Mouse (Mus musculus) lung, embryonic 14.5 days (tissue): Measurements from ENCODE around the gene Gm4778. TPM values are rescaled to one million over a fixed set of nuclear protein-coding genes. Genes with fewer than 3 reads are reported as not detected.
"Not testable (repeated sequence)": the region's sequence is repeated elsewhere in the genome, so short reads cannot be mapped to it uniquely, and the experiment has no call there.

Experiments used
- ATAC-seq: fragments of 200-750 bp; cut with Nextera tagmentation; 2 replicates; pipeline ENCODE4 v1.8.0; 2017; ENCODE audit warnings: mild to moderate bottlenecking, moderate TSS enrichment, moderate library complexity; ENCODE audit not compliant: insufficient read depth
- DNase-seq: peaks from one replicate; pipeline ENCODE4 v3.0.0-alpha.2; 2015
- H3K27ac ChIP-seq: fragments of 300-500 bp; sonication (generic); 2 replicates; pipeline ENCODE4 v1.5.1; 2014; ENCODE audit warnings: low read depth, mild to moderate bottlenecking, moderate library complexity
- H3K27me3 ChIP-seq: fragments of 300-500 bp; sonication (generic); 2 replicates; pipeline ENCODE4 v1.6.1; 2014; ENCODE audit warnings: low read length, control low read depth; ENCODE audit not compliant: insufficient read depth
- H3K36me3 ChIP-seq: fragments of 300-500 bp; sonication (generic); 2 replicates; pipeline ENCODE4 v1.6.1; 2014; ENCODE audit warnings: control low read depth; ENCODE audit not compliant: insufficient read depth
- H3K4me1 ChIP-seq: fragments of 300-500 bp; sonication (generic); 2 replicates; pipeline ENCODE4 v1.6.1; 2014; ENCODE audit warnings: antibody characterized with exemption, control low read depth; ENCODE audit not compliant: insufficient read depth
- H3K4me2 ChIP-seq: fragments of 300-500 bp; sonication (generic); 2 replicates; pipeline ENCODE4 v1.6.1; 2014; ENCODE audit warnings: mild to moderate bottlenecking
- H3K4me3 ChIP-seq: fragments of 300-500 bp; sonication (generic); 2 replicates; pipeline ENCODE4 v1.5.1; 2014; ENCODE audit warnings: low read depth, low read length
- H3K9ac ChIP-seq: fragments of 300-500 bp; sonication (generic); 2 replicates; pipeline ENCODE4 v1.6.1; 2014
- H3K9me3 ChIP-seq: fragments of 300-500 bp; sonication (generic); 2 replicates; pipeline ENCODE4 v1.6.1; 2016; ENCODE audit warnings: low read depth, low read length, control low read depth
- CTCF ChIP-seq: IDR thresholded peaks from 2 replicates; pipeline ENCODE4 v1.5.1; 2016; ENCODE audit warnings: antibody characterized with exemption, low read depth
- WGBS: fragments of 180-500 bp; shearing (Covaris S2); extraction: QIAGEN DNeasy Blood & Tissue Kit; methylation state at CpG from one replicate; pipeline ENCODE4 v1.1.7; 2014; 5-methylcytosine and 5-hydroxymethylcytosine counted together
- polyA plus RNA-seq: library from polyadenylated mRNA; unstranded; fragments of >200 nt; fragmentation: Nextera tagmentation; extraction: Ambion mirVana; gene quantifications from 2 replicates; pipeline ENCODE4 v1.2.1, GENCODE M21; 2014

Gene Gm4778
- polyA plus RNA-seq: not detected in 2 replicates

GRCm38 (mm10) chr3:94263736-94264135, at the start of gene Gm4778:
Gene Gm4778 (plus strand): TSS chr3:94264036.
- not testable (repeated sequence) for H3K27ac ChIP-seq, ATAC-seq, H3K36me3 ChIP-seq, H3K4me3 ChIP-seq, H3K9ac ChIP-seq, DNase-seq, H3K4me2 ChIP-seq, H3K27me3 ChIP-seq, H3K4me1 ChIP-seq, H3K9me3 ChIP-seq
- 50% methylated on average over 1 of the region's 1 CpGs for WGBS

GRCm38 (mm10) chr3:94260598-94260997, 3.2 kb upstream of the Gm4778 start:
- H3K27ac ChIP-seq: no peak overlapping the region
- no peaks in the 10 kb centered on the region for H3K9me3 ChIP-seq
- H3K27me3 ChIP-seq: no peaks in the 10 kb centered on the region
- DNase-seq (peak; percentile 40), ATAC-seq (no peak)
- no peaks in the 10 kb centered on the region for H3K36me3 ChIP-seq
- no peak overlapping the region for H3K4me2 ChIP-seq
- 37% methylated on average over 6 of the region's 6 CpGs for WGBS
- no peak overlapping the region for H3K9ac ChIP-seq
- TF ChIP-seq CTCF: peak; percentile 45
- H3K4me1 ChIP-seq: no peaks in the 10 kb centered on the region
- H3K4me3 ChIP-seq: no peak overlapping the region

GRCm38 (mm10) chr3:94275991-94276390, 12.2 kb downstream of the Gm4778 start:
- H3K27ac ChIP-seq: no peak overlapping the region
- 87% methylated on average over 11 of the region's 11 CpGs for WGBS
- no peak for ATAC-seq
- no peak for TF ChIP-seq CTCF
- H3K36me3 ChIP-seq: no peaks in the 10 kb centered on the region
- H3K4me3 ChIP-seq: no peak overlapping the region
- no peaks in the 10 kb centered on the region for H3K9me3 ChIP-seq
- H3K4me1 ChIP-seq: no peaks in the 10 kb centered on the region
- no peak overlapping the region for H3K9ac ChIP-seq
- DNase-seq: no peak
- H3K4me2 ChIP-seq: no peak overlapping the region
- H3K27me3 ChIP-seq: no peaks in the 10 kb centered on the region

GRCm38 (mm10) chr3:94305457-94305856, 41.6 kb downstream of the Gm4778 start:
- 73% methylated on average over 1 of the region's 1 CpGs for WGBS
- TF ChIP-seq CTCF: no peak

GRCm38 (mm10) chr3:94306975-94307374, 43.1 kb downstream of the Gm4778 start:
- H3K27ac ChIP-seq: no peak overlapping the region
- H3K4me2 ChIP-seq: no peak overlapping the region
- H3K27me3 ChIP-seq: no peaks in the 10 kb centered on the region
- no peaks in the 10 kb centered on the region for H3K36me3 ChIP-seq
- H3K4me1 ChIP-seq: no peaks in the 10 kb centered on the region
- H3K9ac ChIP-seq: no peak overlapping the region
- TF ChIP-seq CTCF: no peak
- H3K4me3 ChIP-seq: no peak overlapping the region
- no peaks in the 10 kb centered on the region for H3K9me3 ChIP-seq
- ATAC-seq: no peak
- DNase-seq: no peak

More at GRCm38 (mm10) chr3:94305457-94305856, 41.6 kb downstream of the Gm4778 start:
- no peak overlapping the region for H3K4me2 ChIP-seq
- no peak for DNase-seq
- H3K4me1 ChIP-seq: no peaks in the 10 kb centered on the region
- no peak for ATAC-seq
- no peaks in the 10 kb centered on the region for H3K36me3 ChIP-seq
- no peaks in the 10 kb centered on the region for H3K27me3 ChIP-seq
- H3K9ac ChIP-seq: no peak overlapping the region
- H3K9me3 ChIP-seq: no peaks in the 10 kb centered on the region
- H3K27ac ChIP-seq: no peak overlapping the region
- no peak overlapping the region for H3K4me3 ChIP-seq

GRCm38 (mm10) chr3:94309633-94310363, 46.0 kb downstream of the Gm4778 start, which contains the start of gene Them4:
Gene Them4 (plus strand): TSS chr3:94310089.
- Histone ChIP-seq H3K27me3 (no peaks in the 10 kb centered on the region), H3K9me3 (no peaks in the 10 kb centered on the region), H3K27ac (peak within 1 kb of the TSS; percentile 84), H3K4me1 (no peaks in the 10 kb centered on the region), H3K4me2 (peak within 1 kb of the TSS; percentile 70), H3K36me3 (no peaks in the 10 kb centered on the region), H3K4me3 (peak within 1 kb of the TSS; percentile 61), H3K9ac (peak within 1 kb of the TSS; percentile 71)
- TF ChIP-seq CTCF: no peak
- WGBS: 1% methylated on average over 47 of the region's 47 CpGs
- ATAC-seq (peak; percentile 100), DNase-seq (peak; percentile 98)

- no peaks in the 10 kb centered on the region for H3K36me3 ChIP-seq
- H3K4me2 ChIP-seq: peak overlapping the region; percentile 70
- no peaks in the 10 kb centered on the region for H3K4me1 ChIP-seq
- H3K27ac ChIP-seq: peak overlapping the region; percentile 84
- ATAC-seq (no peak), DNase-seq (peak; percentile 10)
- no peaks in the 10 kb centered on the region for H3K27me3 ChIP-seq
- peak overlapping the region; percentile 61 for H3K4me3 ChIP-seq
- no peaks in the 10 kb centered on the region for H3K9me3 ChIP-seq
- H3K9ac ChIP-seq: peak overlapping the region; percentile 71
- 42% methylated on average over 7 of the region's 7 CpGs for WGBS
- no peak for TF ChIP-seq CTCF
Measured at GRCm38 (mm10) chr3:94310491-94310890, 46.7 kb downstream of the Gm4778 start.
